Mouse (Mus musculus): Measurements from ENCODE around the gene Mapkapk2. TPM values are rescaled to one million over a fixed set of nuclear protein-coding genes. Genes with fewer than 3 reads are reported as not detected.

The Mapkapk2 gene
- polyA plus RNA-seq, 1 experiment from 2014 or later: 42.6 TPM

- no peak overlapping the region for H3K4me3 ChIP-seq (replicated peaks)
- H3K9me3 ChIP-seq: no peaks in the 10 kb centered on the region
- peaks cover 76% of the 10 kb centered on the region for H3K4me1 ChIP-seq (replicated peaks)
- H3K36me3 ChIP-seq: no peaks in the 10 kb centered on the region
- H3K27me3 ChIP-seq (replicated peaks): no peaks in the 10 kb centered on the region
- H3K4me2 ChIP-seq (replicated peaks): no peak overlapping the region
- no peak overlapping the region for H3K9ac ChIP-seq
- no peak overlapping the region for H3K27ac ChIP-seq
- 53% methylated on average over 11 of the region's 11 CpGs for WGBS
- ATAC-seq: no peak
Measured at GRCm38 (mm10) chr1:131088547-131088946, 9.1 kb downstream of the Mapkapk2 start.

GRCm38 (mm10) chr1:131086907-131087306, 10.7 kb downstream of the Mapkapk2 start:
- no peak for ATAC-seq
- H3K4me3 ChIP-seq (replicated peaks): no peak overlapping the region
- no peaks in the 10 kb centered on the region for H3K36me3 ChIP-seq
- WGBS: 46% methylated on average over 7 of the region's 7 CpGs
- no peaks in the 10 kb centered on the region for H3K27me3 ChIP-seq (replicated peaks)
- H3K4me2 ChIP-seq (replicated peaks): no peak overlapping the region
- peak overlapping the region; percentile 32; the same call in 1 of the 2 replicates for H3K27ac ChIP-seq
- peaks cover 78% of the 10 kb centered on the region for H3K4me1 ChIP-seq (replicated peaks)
- H3K9me3 ChIP-seq: no peaks in the 10 kb centered on the region
- H3K9ac ChIP-seq: no peak overlapping the region

- ATAC-seq: no peak
- Histone ChIP-seq H3K4me1 (replicated peaks) (peaks cover 74% of the 10 kb centered on the region), H3K36me3 (no peaks in the 10 kb centered on the region), H3K27ac (0 out of 2 replicates have a peak overlapping the region, but pooled peaks have one; percentile 32), H3K4me3 (replicated peaks) (no peak overlapping the region), H3K9ac (no peak overlapping the region), H3K27me3 (replicated peaks) (no peaks in the 10 kb centered on the region), H3K4me2 (replicated peaks) (no peak overlapping the region), H3K9me3 (no peaks in the 10 kb centered on the region)
- WGBS: 37% methylated on average over 4 of the region's 4 CpGs
Measured at GRCm38 (mm10) chr1:131085957-131086739, 11.5 kb downstream of the Mapkapk2 start.

GRCm38 (mm10) chr1:131085272-131085671, 12.4 kb downstream of the Mapkapk2 start:
- no peak for ATAC-seq
- Histone ChIP-seq H3K36me3 (no peaks in the 10 kb centered on the region), H3K4me3 (replicated peaks) (no peak overlapping the region), H3K27ac (no peak overlapping the region), H3K9me3 (no peaks in the 10 kb centered on the region), H3K4me2 (replicated peaks) (no peak overlapping the region), H3K4me1 (replicated peaks) (peaks cover 74% of the 10 kb centered on the region), H3K9ac (no peak overlapping the region), H3K27me3 (replicated peaks) (no peaks in the 10 kb centered on the region)
- 69% methylated on average over 3 of the region's 3 CpGs for WGBS

GRCm38 (mm10) chr1:131084289-131084688, 13.3 kb downstream of the Mapkapk2 start:
- peak; percentile 75 for ATAC-seq
- no peaks in the 10 kb centered on the region for H3K9me3 ChIP-seq
- H3K4me3 ChIP-seq (replicated peaks): no peak overlapping the region
- WGBS: 26% methylated on average over 8 of the region's 8 CpGs
- peak overlapping the region; percentile 2; the same call in 1 of the 2 replicates for H3K4me2 ChIP-seq (replicated peaks)
- H3K9ac ChIP-seq: no peak overlapping the region
- H3K4me1 ChIP-seq (replicated peaks): peaks cover 73% of the 10 kb centered on the region
- H3K36me3 ChIP-seq: no peaks in the 10 kb centered on the region
- H3K27ac ChIP-seq: peak overlapping the region; percentile 83
- no peaks in the 10 kb centered on the region for H3K27me3 ChIP-seq (replicated peaks)

GRCm38 (mm10) chr1:131083609-131084008, 14.0 kb downstream of the Mapkapk2 start:
- Histone ChIP-seq H3K27me3 (replicated peaks) (no peaks in the 10 kb centered on the region), H3K36me3 (no peaks in the 10 kb centered on the region), H3K27ac (peak overlapping the region; percentile 83), H3K4me3 (replicated peaks) (no peak overlapping the region), H3K9me3 (no peaks in the 10 kb centered on the region), H3K4me2 (replicated peaks) (peak overlapping the region; percentile 29), H3K4me1 (replicated peaks) (peaks cover 73% of the 10 kb centered on the region), H3K9ac (no peak overlapping the region)
- WGBS: 13% methylated on average over 4 of the region's 4 CpGs
- ATAC-seq: peak; percentile 41; the same call in 1 of the 2 replicates

- WGBS: 31% methylated on average over 5 of the region's 5 CpGs
- no peak for ATAC-seq
Measured at GRCm38 (mm10) chr1:131083122-131083521, 14.5 kb downstream of the Mapkapk2 start.

GRCm38 (mm10) chr1:131080686-131081085, 16.9 kb downstream of the Mapkapk2 start:
- ATAC-seq: no peak
- no peaks in the 10 kb centered on the region for H3K9me3 ChIP-seq
- no peaks in the 10 kb centered on the region for H3K27me3 ChIP-seq (replicated peaks)
- no peak overlapping the region for H3K27ac ChIP-seq
- H3K4me1 ChIP-seq (replicated peaks): peaks cover 58% of the 10 kb centered on the region
- 87% methylated on average over 1 of the region's 1 CpGs for WGBS
- no peak overlapping the region for H3K9ac ChIP-seq
- no peak overlapping the region for H3K4me2 ChIP-seq (replicated peaks)
- H3K36me3 ChIP-seq: no peaks in the 10 kb centered on the region
- no peak overlapping the region for H3K4me3 ChIP-seq (replicated peaks)

More at GRCm38 (mm10) chr1:131083122-131083521, 14.5 kb downstream of the Mapkapk2 start:
- no peaks in the 10 kb centered on the region for H3K9me3 ChIP-seq
- peak overlapping the region; percentile 83 for H3K27ac ChIP-seq
- no peaks in the 10 kb centered on the region for H3K36me3 ChIP-seq
- no peak overlapping the region for H3K9ac ChIP-seq
- peak overlapping the region; percentile 29; the same call in 1 of the 2 replicates for H3K4me2 ChIP-seq (replicated peaks)
- H3K27me3 ChIP-seq (replicated peaks): no peaks in the 10 kb centered on the region
- H3K4me3 ChIP-seq (replicated peaks): no peak overlapping the region
- H3K4me1 ChIP-seq (replicated peaks): peaks cover 69% of the 10 kb centered on the region

- no peaks in the 10 kb centered on the region for H3K27me3 ChIP-seq (replicated peaks)
- no peaks in the 10 kb centered on the region for H3K9me3 ChIP-seq
- no peak overlapping the region for H3K9ac ChIP-seq
- peaks cover 54% of the 10 kb centered on the region for H3K4me1 ChIP-seq (replicated peaks)
- whole genome bisulfite sequencing: 45% methylated on average over 4 of the region's 4 CpGs
- ATAC-seq: peak; percentile 32; the same call in 1 of the 2 replicates
- H3K4me3 ChIP-seq (replicated peaks): no peak overlapping the region
- H3K27ac ChIP-seq: no peak overlapping the region
- no peak overlapping the region for H3K4me2 ChIP-seq (replicated peaks)
- H3K36me3 ChIP-seq: no peaks in the 10 kb centered on the region
Measured at GRCm38 (mm10) chr1:131079762-131080161, 17.9 kb downstream of the Mapkapk2 start.

- Histone ChIP-seq H3K4me2 (replicated peaks) (no peak overlapping the region), H3K36me3 (no peaks in the 10 kb centered on the region), H3K27ac (peak overlapping the region; percentile 38; the same call in 1 of the 2 replicates), H3K27me3 (replicated peaks) (no peaks in the 10 kb centered on the region), H3K4me3 (replicated peaks) (no peak overlapping the region), H3K4me1 (replicated peaks) (peaks cover 51% of the 10 kb centered on the region), H3K9me3 (no peaks in the 10 kb centered on the region), H3K9ac (no peak overlapping the region)
- ATAC-seq: peak; percentile 23; the same call in 1 of the 2 replicates
- WGBS: 61% methylated on average over 3 of the region's 3 CpGs
Measured at GRCm38 (mm10) chr1:131078761-131079330, 18.8 kb downstream of the Mapkapk2 start.

GRCm38 (mm10) chr1:131075098-131075791, 22.4 kb downstream of the Mapkapk2 start:
- Histone ChIP-seq H3K27ac (no peak overlapping the region), H3K4me3 (replicated peaks) (no peak overlapping the region), H3K4me1 (replicated peaks) (peaks cover 30% of the 10 kb centered on the region), H3K36me3 (no peaks in the 10 kb centered on the region), H3K9ac (no peak overlapping the region), H3K27me3 (replicated peaks) (no peaks in the 10 kb centered on the region), H3K9me3 (no peaks in the 10 kb centered on the region), H3K4me2 (replicated peaks) (no peak overlapping the region)
- no peak for ATAC-seq
- 78% methylated on average over 7 of the region's 7 CpGs for WGBS

- H3K4me1 ChIP-seq (replicated peaks): peaks cover 24% of the 10 kb centered on the region
- no peaks in the 10 kb centered on the region for H3K36me3 ChIP-seq
- no peaks in the 10 kb centered on the region for H3K27me3 ChIP-seq (replicated peaks)
- H3K4me3 ChIP-seq (replicated peaks): no peak overlapping the region
- WGBS: 67% methylated on average over 8 of the region's 8 CpGs
- no peak overlapping the region for H3K9ac ChIP-seq
- H3K9me3 ChIP-seq: no peaks in the 10 kb centered on the region
- ATAC-seq: no peak
- H3K27ac ChIP-seq: no peak overlapping the region
- no peak overlapping the region for H3K4me2 ChIP-seq (replicated peaks)
Measured at GRCm38 (mm10) chr1:131074524-131074938, 23.1 kb downstream of the Mapkapk2 start.
